Mouse (Mus musculus): ENCODE results near the gene Slfn14.

- TF ChIP-seq POLR2A (IDR thresholded peaks at IDR 0.05; ENCODE audit: borderline replicate concordance, low read depth, low read length), result no peak
- no peak for TF ChIP-seq CTCF (IDR thresholded peaks at IDR 0.05; ENCODE audit: low read depth, low read length)
Observed at GRCm38 (mm10) chr11:83262673-83263072, 23.9 kb downstream of the Slfn14 start.
